Mouse (Mus musculus) heart, adult 11 months (tissue): ENCODE data around the gene Mmp24.
"Not testable (repeated sequence)": the region's sequence is repeated elsewhere in the genome, so short reads cannot be mapped to it uniquely, and the experiment has no call there.

ENCODE experiments used
- DNase-seq: peaks from one replicate; pipeline ENCODE4 v3.0.0; 2022

Mmp24 gene

DNA sequence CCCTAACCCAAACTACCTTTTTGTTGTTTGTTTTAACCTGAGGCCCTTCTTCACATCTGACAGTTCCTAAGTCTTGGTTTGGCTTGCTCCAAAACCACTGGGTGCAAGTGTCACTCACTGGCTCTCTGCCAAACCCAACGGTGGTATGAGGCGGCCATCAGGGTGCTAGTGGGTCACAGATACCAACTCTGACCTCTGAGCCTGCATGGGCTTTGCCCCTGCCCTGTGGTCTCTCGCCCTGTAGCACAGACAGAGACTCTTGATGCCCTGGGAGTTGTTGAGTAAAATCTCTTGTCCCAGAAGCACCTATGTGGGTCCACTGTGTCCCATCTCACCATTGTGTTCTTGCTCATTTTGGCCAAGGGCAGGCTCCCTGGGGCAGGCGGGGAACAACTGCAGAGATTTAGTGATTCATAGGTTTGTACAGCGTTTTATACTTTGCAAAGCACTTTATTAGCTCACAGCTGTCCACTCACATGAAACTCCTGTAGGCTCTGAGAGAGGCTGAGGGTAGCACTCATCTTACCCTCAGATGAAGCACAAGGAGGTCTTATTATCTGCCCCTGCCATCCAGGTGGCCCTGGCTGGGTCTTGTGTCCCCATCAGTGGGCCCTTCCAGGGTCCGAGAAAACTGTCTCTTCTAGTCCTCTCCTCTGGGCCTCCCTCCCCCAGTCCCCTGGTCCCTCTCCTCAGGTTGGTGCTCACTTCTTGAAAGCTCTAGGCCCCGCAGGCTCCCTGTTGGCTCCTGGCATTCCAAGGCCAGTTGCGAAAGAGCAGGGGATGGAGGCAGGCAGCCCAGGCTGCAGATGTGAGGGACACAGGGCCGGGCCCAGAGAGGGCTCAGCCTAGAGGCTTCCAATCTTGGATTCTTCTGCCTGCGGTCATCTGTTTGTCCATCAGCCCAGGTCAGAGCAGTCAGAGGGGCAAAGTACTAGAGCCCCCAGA, 42.4 kb downstream of the Mmp24 start:
- peak; percentile 97 for DNase-seq

DNA sequence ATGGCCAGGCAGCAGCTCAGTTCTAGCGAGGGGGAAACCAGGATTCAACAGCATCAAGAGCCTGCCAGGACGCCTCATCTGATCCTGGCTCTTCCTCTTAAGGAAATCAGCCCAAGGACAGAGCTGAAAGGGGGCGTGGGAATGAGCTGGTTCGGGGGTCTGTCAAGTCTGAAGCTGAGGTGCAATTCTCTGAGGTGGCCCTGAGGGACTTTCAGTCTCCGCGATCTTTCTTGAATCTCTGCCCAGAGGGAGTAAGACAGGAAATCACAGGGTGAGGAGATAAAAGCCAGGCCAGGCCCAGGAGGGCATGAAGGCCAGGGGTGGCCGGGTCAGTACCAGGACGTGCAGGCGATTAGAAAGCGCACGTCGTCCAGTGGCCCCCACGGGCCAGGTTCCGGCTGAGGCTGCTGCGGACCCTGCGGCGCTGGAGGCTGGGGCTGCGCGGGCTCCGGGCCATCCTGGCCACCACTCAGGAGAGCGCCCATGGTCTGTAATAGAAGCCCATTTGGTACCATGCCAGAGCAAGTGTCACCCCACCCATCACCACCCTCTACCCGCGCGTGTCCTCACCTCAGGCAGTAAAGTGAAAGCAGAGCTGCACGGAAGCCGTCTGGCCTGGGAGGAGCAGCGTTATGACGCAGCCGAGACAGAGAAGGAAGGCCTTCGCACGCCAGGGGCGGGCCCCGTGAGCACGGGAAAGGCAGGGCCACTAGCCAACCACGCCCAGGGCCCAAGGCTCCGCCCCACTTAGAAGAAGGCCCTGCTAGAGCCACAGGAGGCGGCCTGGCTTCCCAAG, 43.7 kb downstream of the Mmp24 start:
- DNase-seq, result peak; percentile 100

DNA sequence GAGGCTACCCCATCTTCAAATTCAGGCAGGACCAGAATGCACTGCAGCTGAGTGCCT, 44.1 kb downstream of the Mmp24 start, which contains the start of gene BC029722:
Gene BC029722, minus strand, starts transcription at position 35 of the 57 bp plus-strand sequence.
- no peak for DNase-seq

DNA sequence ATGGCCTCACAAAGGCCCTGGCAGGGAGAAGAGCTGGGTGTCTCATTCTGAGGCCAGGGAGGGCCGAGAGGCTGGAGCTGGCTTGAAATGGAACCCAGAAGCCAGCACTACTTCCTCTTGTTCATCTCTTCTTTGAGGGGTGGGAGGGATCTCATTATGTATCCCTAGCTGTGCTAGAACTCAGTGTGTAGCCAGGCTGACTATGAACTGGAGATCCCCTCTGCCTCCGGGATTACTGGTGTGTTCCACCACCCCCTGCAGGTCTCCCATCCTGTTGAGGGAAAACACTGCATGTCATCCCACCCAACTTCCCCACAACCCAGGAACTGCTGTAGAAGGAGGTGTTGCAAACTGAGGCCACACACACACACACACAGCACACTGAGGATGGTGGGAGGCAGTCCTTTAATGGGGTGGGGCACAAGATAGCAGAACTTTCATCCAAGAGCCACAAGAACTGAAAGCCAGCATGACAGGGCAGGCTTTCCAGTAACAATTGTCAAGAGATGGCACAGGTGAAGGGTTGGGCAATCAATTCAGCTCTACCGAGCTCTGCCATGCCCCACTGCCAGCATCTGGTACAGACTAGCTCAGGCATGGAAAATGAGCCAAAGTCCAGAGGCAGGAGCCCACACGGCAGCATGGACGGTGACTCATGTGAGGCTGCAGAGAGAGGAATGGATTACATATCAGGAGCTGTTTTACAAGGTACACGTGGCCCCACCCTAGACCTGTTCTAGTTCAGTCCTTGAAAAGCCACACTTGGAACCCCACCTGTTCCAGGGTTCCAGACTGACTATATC, 44.5 kb downstream of the Mmp24 start:
- no peak for DNase-seq

DNA sequence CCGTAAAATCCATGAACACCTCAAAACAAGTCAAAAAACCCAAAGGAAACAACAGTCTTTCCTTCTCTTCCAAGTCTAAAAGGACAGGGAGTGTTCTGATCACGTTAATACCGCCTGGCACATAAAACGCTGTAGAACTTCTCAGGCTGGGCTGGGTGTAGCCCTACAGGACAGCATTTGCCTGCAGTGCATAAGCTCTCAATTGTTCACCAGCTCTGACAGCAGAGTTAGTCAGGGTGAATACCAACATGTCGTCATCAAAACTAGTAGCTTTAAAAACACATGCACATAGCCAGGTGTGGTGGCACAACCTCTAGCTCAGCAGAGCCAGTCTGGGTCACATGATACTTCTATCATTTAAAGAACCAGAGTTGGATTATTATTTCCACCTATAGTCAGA, 45.6 kb downstream of the Mmp24 start:
- no peak for DNase-seq

DNA sequence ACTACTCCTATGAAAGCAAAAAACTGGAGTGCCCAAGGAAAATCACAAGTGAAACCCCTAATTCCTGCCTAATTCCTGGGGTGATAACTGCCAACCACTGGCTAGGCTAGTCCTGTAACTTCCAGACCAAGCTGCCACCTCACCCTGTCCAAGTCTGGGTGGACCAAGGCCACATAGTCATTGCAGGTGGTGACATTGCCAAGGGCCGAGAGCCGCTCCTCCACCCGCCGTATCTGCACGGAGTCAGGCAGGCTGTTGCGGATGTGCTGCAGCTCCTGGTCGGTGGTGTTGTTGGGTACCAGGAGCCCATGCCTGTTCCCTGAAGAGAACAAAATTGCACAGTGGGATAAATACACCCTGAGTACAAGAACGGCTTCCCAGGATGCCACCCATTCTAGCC, 48.6 kb downstream of the Mmp24 start:
- no peak for DNase-seq

- DNase-seq, result no peak
Observed at GRCm38 (mm10) chr2:155825904-155826629, 50.9 kb downstream of the Mmp24 start.

GRCm38 (mm10) chr2:155826630-155827424, 51.7 kb downstream of the Mmp24 start, which contains the start of gene Eif6:
Gene Eif6, minus strand, starts transcription at chr2:155826925.
- peak; percentile 99 for DNase-seq

DNA sequence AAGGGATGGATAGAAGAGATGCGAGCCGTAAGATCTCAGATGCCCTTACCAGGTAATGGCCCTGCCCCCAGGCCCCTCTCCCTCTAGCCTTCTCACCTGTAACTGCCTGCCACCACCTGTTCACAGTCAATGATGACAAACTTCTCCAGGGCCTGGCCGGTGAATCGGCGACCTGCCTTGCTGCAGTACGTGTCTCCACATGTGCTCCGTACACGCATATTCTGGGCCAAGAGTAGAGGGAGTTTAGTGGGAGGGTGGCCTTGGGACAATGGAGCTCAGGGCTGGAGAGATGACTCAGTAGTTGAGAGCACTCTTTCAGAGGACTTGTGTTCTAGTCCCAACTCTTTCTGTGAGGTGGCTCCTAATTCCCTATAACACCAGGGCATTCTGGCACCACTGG, 55.7 kb downstream of the Mmp24 start:
- no peak for DNase-seq

- no peak for DNase-seq
Observed at GRCm38 (mm10) chr2:155831302-155831701, 56.2 kb downstream of the Mmp24 start.

- not testable (repeated sequence) for DNase-seq
Observed at GRCm38 (mm10) chr2:155832087-155832486, 56.9 kb downstream of the Mmp24 start.

- DNase-seq, result no peak
Observed at GRCm38 (mm10) chr2:155834732-155835131, 59.6 kb downstream of the Mmp24 start, which contains the start of gene Fam83c. Gene Fam83c, minus strand, starts transcription at chr2:155834854.

DNA sequence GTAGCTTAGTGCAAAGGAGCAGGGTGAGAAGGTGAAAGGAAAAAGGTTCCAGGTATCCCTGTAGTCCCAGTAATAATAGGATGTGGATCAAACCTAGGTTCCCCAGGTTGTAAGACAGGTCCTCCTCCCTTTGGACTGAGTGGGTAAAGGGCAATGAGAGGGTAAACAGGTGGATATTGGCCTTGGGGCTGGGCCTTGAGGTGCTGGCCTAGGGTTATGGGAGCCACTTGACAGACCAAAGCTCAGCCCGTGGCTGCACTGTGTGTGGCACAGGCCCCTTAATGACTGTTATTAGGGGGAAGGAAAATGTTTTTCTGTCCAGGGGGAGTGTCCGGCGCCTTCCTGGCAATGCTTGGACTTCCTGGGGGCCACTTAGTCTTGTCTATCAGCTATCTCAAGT, 62.8 kb downstream of the Mmp24 start:
- no peak for DNase-seq

DNA sequence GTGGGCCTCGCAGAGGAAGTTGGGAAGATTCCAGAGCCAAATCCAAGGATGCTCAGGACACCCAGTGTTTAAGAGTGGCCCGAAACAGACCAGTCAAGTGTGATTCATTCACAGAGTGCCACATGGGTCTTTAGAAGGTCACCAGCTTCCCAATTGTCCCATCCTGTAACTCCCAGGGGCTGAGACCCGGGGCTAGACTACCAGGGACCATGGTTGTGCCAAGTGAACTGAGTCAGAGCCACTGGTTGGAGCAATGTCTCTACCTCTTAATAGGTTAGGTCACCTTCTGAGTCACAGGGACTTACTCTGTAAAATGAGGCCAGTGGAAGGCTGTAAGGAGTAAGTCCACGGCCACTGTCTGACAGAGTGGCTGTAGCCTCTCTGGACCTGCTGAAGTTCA, 63.8 kb downstream of the Mmp24 start:
- no peak for DNase-seq

DNA sequence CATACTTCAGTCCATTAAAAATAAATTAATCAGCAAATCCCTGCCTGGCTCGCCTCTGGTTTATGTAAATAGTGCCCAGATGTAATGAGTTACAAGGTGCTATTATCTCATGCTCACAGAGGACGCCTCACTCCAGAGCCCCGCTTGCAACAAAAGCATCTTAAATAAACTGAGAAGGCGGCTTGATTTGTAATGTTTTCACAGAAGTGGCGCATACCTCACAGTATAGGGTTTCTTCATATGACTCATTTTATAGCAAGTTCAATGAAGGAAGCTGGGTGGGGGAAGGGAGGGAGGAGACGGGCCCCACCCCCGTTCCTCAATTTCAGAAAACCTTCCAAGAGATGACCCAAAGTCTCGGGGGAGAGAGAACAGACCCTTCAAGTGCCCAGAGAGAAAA, 71.8 kb downstream of the Mmp24 start:
- DNase-seq, result no peak

GRCm38 (mm10) chr2:155848291-155848690, 73.1 kb downstream of the Mmp24 start:
- DNase-seq, result peak; percentile 93

- no peak for DNase-seq
Observed at GRCm38 (mm10) chr2:155849464-155849863, 74.3 kb downstream of the Mmp24 start.

DNA sequence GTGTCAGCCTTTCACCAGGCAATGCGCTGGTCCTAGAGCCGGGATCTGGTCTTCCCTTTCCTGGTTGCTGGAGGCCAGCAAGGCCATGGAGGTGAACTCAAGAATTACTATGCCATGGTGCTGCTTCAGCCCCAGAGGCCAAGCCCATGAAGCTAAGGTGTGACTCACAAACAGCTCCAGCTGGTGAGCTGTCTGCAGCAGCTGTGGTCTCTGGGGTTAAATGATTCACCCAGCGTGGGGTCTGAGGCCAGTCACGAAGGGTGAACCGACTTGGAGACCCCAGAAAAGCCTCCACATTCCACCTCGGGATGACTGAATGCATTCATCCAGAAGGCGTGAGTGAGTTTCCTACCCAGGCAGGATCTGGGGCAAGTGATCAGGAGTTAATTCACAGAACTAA, 75.0 kb downstream of the Mmp24 start:
- no peak for DNase-seq

GRCm38 (mm10) chr2:155852536-155852935, 77.4 kb downstream of the Mmp24 start:
- DNase-seq, result no peak

DNA sequence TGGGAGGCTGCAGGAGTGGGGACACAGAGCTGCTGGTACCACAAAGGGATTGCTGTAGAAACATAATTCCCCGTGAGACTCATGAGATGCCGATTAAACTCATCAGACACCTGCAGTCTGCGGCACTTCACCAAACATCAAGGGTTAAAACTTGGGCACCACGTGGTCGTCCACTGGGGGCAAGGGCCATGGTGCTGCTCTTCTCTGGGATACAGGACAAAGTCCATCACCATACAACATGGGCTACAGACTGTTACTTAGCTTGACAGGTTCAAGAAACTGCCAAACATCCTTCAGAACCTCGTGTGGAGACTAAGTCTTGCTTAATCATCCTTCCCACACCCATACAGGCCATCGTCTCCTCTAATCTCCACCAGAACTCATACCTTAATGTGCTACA, 85.0 kb downstream of the Mmp24 start:
- DNase-seq, result no peak

- no peak for DNase-seq
Observed at GRCm38 (mm10) chr2:155861581-155861980, 86.4 kb downstream of the Mmp24 start.
